Mouse (Mus musculus) lung, embryonic 14.5 days (tissue): ENCODE data around the gene 3110001I22Rik. TPM values are rescaled to one million over a fixed set of nuclear protein-coding genes. Genes with fewer than 3 reads are reported as not detected.

Source experiments
- ATAC-seq: fragments of 200-750 bp; cut with Nextera tagmentation; 2 replicates; pipeline ENCODE4 v1.8.0; 2017; ENCODE audit warnings: mild to moderate bottlenecking, moderate TSS enrichment, moderate library complexity; ENCODE audit not compliant: insufficient read depth
- DNase-seq: peaks from one replicate; pipeline ENCODE4 v3.0.0-alpha.2; 2015
- H3K27ac ChIP-seq: fragments of 300-500 bp; sonication (generic); 2 replicates; pipeline ENCODE4 v1.5.1; 2014; ENCODE audit warnings: low read depth, mild to moderate bottlenecking, moderate library complexity
- H3K27me3 ChIP-seq: fragments of 300-500 bp; sonication (generic); 2 replicates; pipeline ENCODE4 v1.6.1; 2014; ENCODE audit warnings: low read length, control low read depth; ENCODE audit not compliant: insufficient read depth
- H3K36me3 ChIP-seq: fragments of 300-500 bp; sonication (generic); 2 replicates; pipeline ENCODE4 v1.6.1; 2014; ENCODE audit warnings: control low read depth; ENCODE audit not compliant: insufficient read depth
- H3K4me1 ChIP-seq: fragments of 300-500 bp; sonication (generic); 2 replicates; pipeline ENCODE4 v1.6.1; 2014; ENCODE audit warnings: antibody characterized with exemption, control low read depth; ENCODE audit not compliant: insufficient read depth
- H3K4me2 ChIP-seq: fragments of 300-500 bp; sonication (generic); 2 replicates; pipeline ENCODE4 v1.6.1; 2014; ENCODE audit warnings: mild to moderate bottlenecking
- H3K4me3 ChIP-seq: fragments of 300-500 bp; sonication (generic); 2 replicates; pipeline ENCODE4 v1.5.1; 2014; ENCODE audit warnings: low read depth, low read length
- H3K9ac ChIP-seq: fragments of 300-500 bp; sonication (generic); 2 replicates; pipeline ENCODE4 v1.6.1; 2014
- H3K9me3 ChIP-seq: fragments of 300-500 bp; sonication (generic); 2 replicates; pipeline ENCODE4 v1.6.1; 2016; ENCODE audit warnings: low read depth, low read length, control low read depth
- CTCF ChIP-seq: IDR thresholded peaks from 2 replicates; pipeline ENCODE4 v1.5.1; 2016; ENCODE audit warnings: antibody characterized with exemption, low read depth
- WGBS: fragments of 180-500 bp; shearing (Covaris S2); extraction: QIAGEN DNeasy Blood & Tissue Kit; methylation state at CpG from one replicate; pipeline ENCODE4 v1.1.7; 2014; 5-methylcytosine and 5-hydroxymethylcytosine counted together
- polyA plus RNA-seq: library from polyadenylated mRNA; unstranded; fragments of >200 nt; fragmentation: Nextera tagmentation; extraction: Ambion mirVana; gene quantifications from 2 replicates; pipeline ENCODE4 v1.2.1, GENCODE M21; 2014

Gene 3110001I22Rik
- polyA plus RNA-seq, 1 experiment from 2014 or later: 6.2 TPM

- TF ChIP-seq CTCF: no peak
- Histone ChIP-seq H3K36me3 (peaks cover 18% of the 10 kb centered on the region), H3K27me3 (no peaks in the 10 kb centered on the region), H3K4me1 (no peaks in the 10 kb centered on the region), H3K4me3 (peak overlapping the region; percentile 97), H3K9me3 (no peaks in the 10 kb centered on the region), H3K9ac (peak overlapping the region; percentile 92; the same call in 1 of the 2 replicates), H3K27ac (no peak overlapping the region), H3K4me2 (peak overlapping the region; percentile 75)
- WGBS: 76% methylated on average over 5 of the region's 5 CpGs
- ATAC-seq (no peak), DNase-seq (no peak)
Measured at GRCm38 (mm10) chr16:13673114-13673513, 1.4 kb downstream of the 3110001I22Rik start.

- no peak for TF ChIP-seq CTCF
- H3K27me3 ChIP-seq: no peaks in the 10 kb centered on the region
- peaks cover 18% of the 10 kb centered on the region for H3K36me3 ChIP-seq
- no peak overlapping the region for H3K4me2 ChIP-seq
- no peaks in the 10 kb centered on the region for H3K9me3 ChIP-seq
- DNase-seq (no peak), ATAC-seq (no peak)
- H3K27ac ChIP-seq: no peak overlapping the region
- H3K4me1 ChIP-seq: no peaks in the 10 kb centered on the region
- H3K9ac ChIP-seq: no peak overlapping the region
- no peak overlapping the region for H3K4me3 ChIP-seq
- 85% methylated on average over 3 of the region's 3 CpGs for WGBS
Measured at GRCm38 (mm10) chr16:13674511-13674910, 2.8 kb downstream of the 3110001I22Rik start.

GRCm38 (mm10) chr16:13678601-13679319, 7.0 kb downstream of the 3110001I22Rik start:
- Histone ChIP-seq H3K4me3 (no peak overlapping the region), H3K36me3 (peaks cover 25% of the 10 kb centered on the region), H3K9ac (no peak overlapping the region), H3K27me3 (no peaks in the 10 kb centered on the region), H3K4me1 (no peaks in the 10 kb centered on the region), H3K4me2 (no peak overlapping the region), H3K27ac (no peak overlapping the region), H3K9me3 (no peaks in the 10 kb centered on the region)
- whole genome bisulfite sequencing: 87% methylated on average over 3 of the region's 3 CpGs
- no peak for ATAC-seq
- TF ChIP-seq CTCF: no peak
- DNase-seq: no peak

GRCm38 (mm10) chr16:13698998-13699397, 27.3 kb downstream of the 3110001I22Rik start:
- WGBS: 87% methylated on average over 7 of the region's 7 CpGs
- DNase-seq (no peak), ATAC-seq (no peak)
- Histone ChIP-seq H3K27me3 (no peaks in the 10 kb centered on the region), H3K36me3 (peaks cover 73% of the 10 kb centered on the region), H3K4me2 (no peak overlapping the region), H3K9ac (no peak overlapping the region), H3K4me3 (no peak overlapping the region), H3K27ac (no peak overlapping the region), H3K9me3 (no peaks in the 10 kb centered on the region), H3K4me1 (no peaks in the 10 kb centered on the region)
- TF ChIP-seq CTCF: peak; percentile 41

GRCm38 (mm10) chr16:13702184-13702583, 30.5 kb downstream of the 3110001I22Rik start:
- no peak overlapping the region for H3K4me2 ChIP-seq

GRCm38 (mm10) chr16:13704676-13705075, 32.9 kb downstream of the 3110001I22Rik start:
- TF ChIP-seq CTCF: no peak
- WGBS: 92% methylated on average over 8 of the region's 10 CpGs
- Histone ChIP-seq H3K9me3 (no peaks in the 10 kb centered on the region), H3K27ac (no peak overlapping the region), H3K4me2 (no peak overlapping the region), H3K4me3 (no peak overlapping the region), H3K4me1 (no peaks in the 10 kb centered on the region), H3K27me3 (no peaks in the 10 kb centered on the region), H3K36me3 (peaks cover 31% of the 10 kb centered on the region), H3K9ac (no peak overlapping the region)
- ATAC-seq: no peak
- DNase-seq: no peak

More at GRCm38 (mm10) chr16:13702184-13702583, 30.5 kb downstream of the 3110001I22Rik start:
- H3K9ac ChIP-seq: no peak overlapping the region
- no peak for TF ChIP-seq CTCF
- no peak overlapping the region for H3K4me3 ChIP-seq
- DNase-seq (no peak), ATAC-seq (no peak)
- no peaks in the 10 kb centered on the region for H3K4me1 ChIP-seq
- no peaks in the 10 kb centered on the region for H3K9me3 ChIP-seq
- 87% methylated on average over 7 of the region's 7 CpGs for WGBS
- H3K27me3 ChIP-seq: no peaks in the 10 kb centered on the region
- H3K27ac ChIP-seq: no peak overlapping the region
- H3K36me3 ChIP-seq: peaks cover 54% of the 10 kb centered on the region

- ATAC-seq (no peak), DNase-seq (no peak)
- 80% methylated on average over 3 of the region's 3 CpGs for WGBS
- no peak overlapping the region for H3K4me2 ChIP-seq
- H3K9me3 ChIP-seq: no peaks in the 10 kb centered on the region
- no peak overlapping the region for H3K9ac ChIP-seq
- no peaks in the 10 kb centered on the region for H3K4me1 ChIP-seq
- no peaks in the 10 kb centered on the region for H3K36me3 ChIP-seq
- no peak overlapping the region for H3K4me3 ChIP-seq
- no peak for TF ChIP-seq CTCF
- no peak overlapping the region for H3K27ac ChIP-seq
- H3K27me3 ChIP-seq: no peaks in the 10 kb centered on the region
Measured at GRCm38 (mm10) chr16:13714910-13715309, 43.2 kb downstream of the 3110001I22Rik start.
